Mouse (Mus musculus): ENCODE data around the gene Sike1. TPM values are rescaled to one million over a fixed set of nuclear protein-coding genes. Genes with fewer than 3 reads are reported as not detected.

The Sike1 gene
- polyA plus RNA-seq, 1 experiment from 2014 or later: 61.8 TPM

DNA sequence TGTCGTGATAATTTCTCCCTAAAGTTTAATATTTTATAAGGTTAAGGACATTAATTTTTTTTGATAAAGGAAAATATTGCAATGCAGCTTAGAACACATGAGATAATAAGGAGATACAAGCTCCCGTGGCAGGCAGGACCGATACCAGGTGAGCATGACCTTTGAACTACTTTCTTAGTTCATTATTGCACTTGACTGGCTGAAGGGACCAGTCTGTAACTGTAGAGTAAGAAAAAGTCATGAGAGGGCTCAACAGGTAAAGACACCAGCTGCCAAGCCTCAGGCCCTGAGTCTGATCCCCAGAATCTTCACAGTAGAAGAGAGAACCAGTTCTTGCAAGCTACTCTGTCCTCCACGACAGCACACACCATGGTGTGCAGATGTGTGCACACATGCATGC, 18.6 kb upstream of the Sike1 start:
- Histone ChIP-seq H3K9ac (ENCODE audit: low read depth, low read length) (no peak overlapping the region), H3K4me3 (ENCODE audit: low read depth, low read length) (no peak overlapping the region), H3K36me3 (ENCODE audit: control insufficient read depth, insufficient read depth, low read length) (no peaks in the 10 kb centered on the region), H3K9me3 (ENCODE audit: control insufficient read depth, low read length) (no peaks in the 10 kb centered on the region), H3K4me2 (ENCODE audit: low read depth, low read length) (no peak overlapping the region), H3K27me3 (replicated peaks; ENCODE audit: control insufficient read depth, insufficient read depth, low read length) (no peaks in the 10 kb centered on the region), H3K4me1 (ENCODE audit: control insufficient read depth, insufficient read depth, low read length) (0 out of 2 replicates have a peak, but pooled peaks cover 5% of the 10 kb centered on the region), H3K27ac (replicated peaks; ENCODE audit: low read depth, low read length) (no peak overlapping the region)
- ATAC-seq (ENCODE audit: low read depth) (no peak), DNase-seq (ENCODE audit: low spot score) (no peak)
- 80% methylated on average over 4 of the region's 4 CpGs for WGBS

GRCm38 (mm10) chr3:102979550-102980348, 15.8 kb upstream of the Sike1 start:
- Histone ChIP-seq H3K4me1 (ENCODE audit: control insufficient read depth, insufficient read depth, low read length) (0 out of 2 replicates have a peak, but pooled peaks cover 5% of the 10 kb centered on the region), H3K27ac (replicated peaks; ENCODE audit: low read depth, low read length) (no peak overlapping the region), H3K36me3 (ENCODE audit: control insufficient read depth, insufficient read depth, low read length) (no peaks in the 10 kb centered on the region), H3K4me2 (ENCODE audit: low read depth, low read length) (peak overlapping the region; percentile 7; the same call in 1 of the 2 replicates), H3K27me3 (replicated peaks; ENCODE audit: control insufficient read depth, insufficient read depth, low read length) (no peaks in the 10 kb centered on the region), H3K4me3 (ENCODE audit: low read depth, low read length) (no peak overlapping the region), H3K9ac (ENCODE audit: low read depth, low read length) (no peak overlapping the region), H3K9me3 (ENCODE audit: control insufficient read depth, low read length) (no peaks in the 10 kb centered on the region)
- DNase-seq (ENCODE audit: low spot score) (peak; percentile 59), ATAC-seq (ENCODE audit: low read depth) (peak; percentile 83)
- WGBS: 40% methylated on average over 10 of the region's 10 CpGs

DNA sequence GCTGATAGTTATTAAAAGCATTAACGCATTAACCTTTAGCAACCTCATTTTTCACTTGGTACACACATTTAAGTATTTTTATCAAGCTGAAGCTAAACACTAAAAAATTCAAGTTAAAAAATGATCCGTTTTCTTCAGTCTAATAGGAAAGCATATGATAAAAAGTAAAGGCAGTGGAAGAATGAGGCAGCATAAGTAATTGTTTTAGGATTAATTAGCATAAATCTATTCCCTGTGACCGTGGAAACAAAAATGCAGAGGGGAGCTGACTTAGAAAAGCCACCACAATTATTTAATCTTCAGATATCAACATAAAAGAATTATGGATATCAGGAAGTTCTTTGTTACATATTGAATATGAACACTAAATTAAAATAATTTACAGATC, 15.2 kb upstream of the Sike1 start:
- DNase-seq (ENCODE audit: low spot score) (no peak), ATAC-seq (ENCODE audit: low read depth) (no peak)
- Histone ChIP-seq H3K4me1 (ENCODE audit: control insufficient read depth, insufficient read depth, low read length) (0 out of 2 replicates have a peak, but pooled peaks cover 5% of the 10 kb centered on the region), H3K9me3 (ENCODE audit: control insufficient read depth, low read length) (no peaks in the 10 kb centered on the region), H3K36me3 (ENCODE audit: control insufficient read depth, insufficient read depth, low read length) (no peaks in the 10 kb centered on the region), H3K9ac (ENCODE audit: low read depth, low read length) (no peak overlapping the region), H3K27ac (replicated peaks; ENCODE audit: low read depth, low read length) (no peak overlapping the region), H3K4me3 (ENCODE audit: low read depth, low read length) (no peak overlapping the region), H3K27me3 (replicated peaks; ENCODE audit: control insufficient read depth, insufficient read depth, low read length) (no peaks in the 10 kb centered on the region), H3K4me2 (ENCODE audit: low read depth, low read length) (peak overlapping the region; percentile 7; the same call in 1 of the 2 replicates)
- WGBS: 57% methylated on average over 3 of the region's 3 CpGs

DNA sequence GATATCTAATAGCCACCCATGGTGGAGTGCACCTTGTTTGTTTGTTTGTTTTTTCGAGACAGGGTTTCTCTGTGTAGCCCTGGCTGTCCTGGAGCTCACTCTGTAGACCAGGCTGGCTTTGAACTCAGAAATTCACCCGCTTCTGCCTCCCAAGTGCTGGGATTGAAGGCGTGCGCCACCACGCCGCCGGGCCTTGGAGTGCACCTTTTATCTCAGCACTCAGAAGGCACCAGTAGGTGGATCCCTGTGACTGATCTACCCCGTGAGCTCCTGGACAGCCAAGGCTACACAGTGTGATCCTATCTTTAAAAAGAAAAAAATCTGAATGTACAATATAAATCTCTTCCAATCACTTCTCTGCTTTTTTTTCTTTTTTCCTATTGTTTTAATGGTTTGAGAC, 4.5 kb upstream of the Sike1 start:
- WGBS: 73% methylated on average over 8 of the region's 8 CpGs
- Histone ChIP-seq H3K9ac (ENCODE audit: low read depth, low read length) (no peak overlapping the region), H3K9me3 (ENCODE audit: control insufficient read depth, low read length) (no peaks in the 10 kb centered on the region), H3K4me2 (ENCODE audit: low read depth, low read length) (no peak overlapping the region), H3K36me3 (ENCODE audit: control insufficient read depth, insufficient read depth, low read length) (no peaks in the 10 kb centered on the region), H3K27me3 (replicated peaks; ENCODE audit: control insufficient read depth, insufficient read depth, low read length) (no peaks in the 10 kb centered on the region), H3K27ac (replicated peaks; ENCODE audit: low read depth, low read length) (no peak overlapping the region), H3K4me1 (ENCODE audit: control insufficient read depth, insufficient read depth, low read length) (peaks cover 4% of the 10 kb centered on the region; the same call in 1 of the 2 replicates), H3K4me3 (ENCODE audit: low read depth, low read length) (no peak overlapping the region)
- DNase-seq (ENCODE audit: low spot score): no peak
- no peak for ATAC-seq (ENCODE audit: low read depth)

DNA sequence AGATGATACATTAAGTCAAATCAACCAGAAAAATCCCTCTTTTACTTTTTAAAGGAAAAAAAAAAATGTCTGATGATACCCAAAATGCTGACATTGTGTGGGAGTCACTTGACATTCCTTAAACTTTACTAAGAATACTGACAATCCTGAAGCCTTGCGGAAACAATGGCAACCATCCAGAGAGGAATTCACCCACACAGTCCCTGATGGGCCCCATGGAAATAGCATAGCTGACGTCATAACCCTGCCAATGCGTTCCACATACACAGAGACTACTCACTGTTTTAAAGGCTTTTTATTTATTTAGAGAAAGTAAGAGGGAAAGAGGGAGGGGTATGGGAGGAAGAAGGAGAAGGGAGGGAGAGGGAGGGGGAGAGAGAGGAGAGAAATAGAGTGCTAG, 2.6 kb upstream of the Sike1 start:
- no peak overlapping the region for H3K27ac ChIP-seq (replicated peaks; ENCODE audit: low read depth, low read length)
- peaks cover 10% of the 10 kb centered on the region for H3K4me1 ChIP-seq (ENCODE audit: control insufficient read depth, insufficient read depth, low read length)
- H3K36me3 ChIP-seq (ENCODE audit: control insufficient read depth, insufficient read depth, low read length): no peaks in the 10 kb centered on the region
- no peaks in the 10 kb centered on the region for H3K27me3 ChIP-seq (replicated peaks; ENCODE audit: control insufficient read depth, insufficient read depth, low read length)
- H3K4me3 ChIP-seq (ENCODE audit: low read depth, low read length): no peak overlapping the region
- DNase-seq (ENCODE audit: low spot score): peak; percentile 38
- H3K9me3 ChIP-seq (ENCODE audit: control insufficient read depth, low read length): no peaks in the 10 kb centered on the region
- WGBS: 37% methylated on average over 3 of the region's 3 CpGs
- no peak overlapping the region for H3K4me2 ChIP-seq (ENCODE audit: low read depth, low read length)
- no peak for ATAC-seq (ENCODE audit: low read depth)
- H3K9ac ChIP-seq (ENCODE audit: low read depth, low read length): no peak overlapping the region

DNA sequence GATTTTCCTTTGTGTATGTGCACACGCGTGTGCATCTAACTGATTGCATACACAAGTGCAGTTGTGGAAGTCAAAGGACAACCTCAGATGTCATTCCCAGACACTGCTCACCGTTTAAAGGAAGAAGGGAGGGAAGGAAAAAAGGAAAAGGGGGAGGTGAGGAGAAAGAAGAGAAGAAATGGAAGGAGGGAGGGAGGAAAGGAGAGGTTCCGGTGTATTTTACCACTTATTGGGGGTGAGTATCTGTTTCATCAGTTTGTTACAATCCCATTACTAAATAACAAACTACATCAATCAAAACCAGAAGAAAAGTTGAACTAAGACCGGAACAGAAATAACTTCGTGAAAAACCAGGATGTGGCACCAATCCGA, 289 bp upstream of the Sike1 start:
- peaks cover 19% of the 10 kb centered on the region for H3K36me3 ChIP-seq (ENCODE audit: control insufficient read depth, insufficient read depth, low read length)
- H3K4me1 ChIP-seq (ENCODE audit: control insufficient read depth, insufficient read depth, low read length): peaks cover 10% of the 10 kb centered on the region
- H3K27me3 ChIP-seq (replicated peaks; ENCODE audit: control insufficient read depth, insufficient read depth, low read length): no peaks in the 10 kb centered on the region
- ATAC-seq (ENCODE audit: low read depth) (0 out of 2 replicates have a peak, but pooled peaks have one; percentile 2), DNase-seq (ENCODE audit: low spot score) (no peak)
- 53% methylated on average over 7 of the region's 7 CpGs for WGBS
- peak overlapping the region; percentile 92 for H3K27ac ChIP-seq (replicated peaks; ENCODE audit: low read depth, low read length)
- H3K4me3 ChIP-seq (ENCODE audit: low read depth, low read length): peak overlapping the region; percentile 75
- peak overlapping the region; percentile 84 for H3K9ac ChIP-seq (ENCODE audit: low read depth, low read length)
- H3K4me2 ChIP-seq (ENCODE audit: low read depth, low read length): peak overlapping the region; percentile 64
- H3K9me3 ChIP-seq (ENCODE audit: control insufficient read depth, low read length): 0 out of 2 replicates have a peak, but pooled peaks cover under 1% of the 10 kb centered on the region

GRCm38 (mm10) chr3:102997036-102997435, 1.5 kb downstream of the Sike1 start:
- no peak overlapping the region for H3K4me2 ChIP-seq (ENCODE audit: low read depth, low read length)
- H3K27ac ChIP-seq (replicated peaks; ENCODE audit: low read depth, low read length): no peak overlapping the region
- 63% methylated on average over 10 of the region's 10 CpGs for WGBS

GRCm38 (mm10) chr3:102997591-102997990, 2.1 kb downstream of the Sike1 start:
- Histone ChIP-seq H3K36me3 (ENCODE audit: control insufficient read depth, insufficient read depth, low read length) (peaks cover 41% of the 10 kb centered on the region), H3K9ac (ENCODE audit: low read depth, low read length) (no peak overlapping the region), H3K9me3 (ENCODE audit: control insufficient read depth, low read length) (0 out of 2 replicates have a peak, but pooled peaks cover 5% of the 10 kb centered on the region), H3K4me1 (ENCODE audit: control insufficient read depth, insufficient read depth, low read length) (peaks cover 10% of the 10 kb centered on the region), H3K27ac (replicated peaks; ENCODE audit: low read depth, low read length) (no peak overlapping the region), H3K4me2 (ENCODE audit: low read depth, low read length) (no peak overlapping the region), H3K4me3 (ENCODE audit: low read depth, low read length) (no peak overlapping the region), H3K27me3 (replicated peaks; ENCODE audit: control insufficient read depth, insufficient read depth, low read length) (no peaks in the 10 kb centered on the region)
- whole genome bisulfite sequencing: 93% methylated on average over 3 of the region's 3 CpGs
- no peak for DNase-seq (ENCODE audit: low spot score)
- ATAC-seq (ENCODE audit: low read depth): no peak

More at GRCm38 (mm10) chr3:102997036-102997435, 1.5 kb downstream of the Sike1 start:
- H3K9me3 ChIP-seq (ENCODE audit: control insufficient read depth, low read length): 0 out of 2 replicates have a peak, but pooled peaks cover 5% of the 10 kb centered on the region
- H3K27me3 ChIP-seq (replicated peaks; ENCODE audit: control insufficient read depth, insufficient read depth, low read length): no peaks in the 10 kb centered on the region
- ATAC-seq (ENCODE audit: low read depth) (no peak), DNase-seq (ENCODE audit: low spot score) (peak; percentile 36)
- no peak overlapping the region for H3K9ac ChIP-seq (ENCODE audit: low read depth, low read length)
- H3K4me3 ChIP-seq (ENCODE audit: low read depth, low read length): no peak overlapping the region
- peaks cover 10% of the 10 kb centered on the region for H3K4me1 ChIP-seq (ENCODE audit: control insufficient read depth, insufficient read depth, low read length)
- H3K36me3 ChIP-seq (ENCODE audit: control insufficient read depth, insufficient read depth, low read length): peaks cover 36% of the 10 kb centered on the region
